19 mouse cellular contexts compared by ENCODE assay signal in the genomic region with DNA sequence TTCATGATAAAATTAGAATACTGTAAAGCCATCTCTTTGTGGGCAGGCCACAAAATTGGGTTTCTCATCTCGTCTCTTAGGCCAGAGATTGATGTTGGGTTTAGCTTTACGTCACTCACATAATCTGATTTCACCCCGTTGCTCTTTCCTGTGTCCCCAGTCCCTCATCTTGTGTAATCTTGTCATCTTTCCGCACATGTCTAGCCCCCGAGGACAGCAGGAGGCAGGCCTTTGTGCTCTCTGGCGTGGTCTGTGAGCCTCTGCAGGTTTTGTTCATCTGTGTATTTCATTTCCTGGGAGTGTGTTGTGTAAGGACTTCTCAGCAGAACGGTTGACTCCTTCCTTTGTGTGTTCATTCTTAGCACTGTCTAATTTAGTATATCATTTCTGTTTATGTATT.
"Had no signal": no experiment of that assay in that cellular context is flagged by ENCODE, and none has a peak within 500 bp of the region (broad histone marks: within the 10 kb centered on the region; RNA-seq: fewer than 3 reads in every experiment).

No protein-coding gene starts in this region.

- DNase-seq: lung, adult 18-20 months; lung, embryonic 14.5 days; lung, postnatal 10 days; lung, postnatal 4 days; midbrain, embryonic 14.5 days; retina, postnatal 1 day; right cerebral cortex, adult 18-20 months; right cerebral cortex, postnatal 14 days; thymus, adult 2 months; thymus, postnatal 25 days; thymus, postnatal 4 days had no signal

- ATAC-seq: liver, embryonic 12.5 days; midbrain, embryonic 16.5 days had no signal

- H3K27me3 ChIP-seq: liver, embryonic 12.5 days; neural tube, embryonic 12.5 days; stomach, embryonic 15.5 days had no signal

- H3K27ac ChIP-seq: liver, embryonic 12.5 days; liver, embryonic 14.5 days; neural tube, embryonic 12.5 days; stomach, embryonic 15.5 days; stomach, postnatal 0 days had no signal

- H3K9me3 ChIP-seq: liver, embryonic 12.5 days; neural tube, embryonic 12.5 days; stomach, embryonic 15.5 days had no signal

- H3K4me3 ChIP-seq: liver, embryonic 12.5 days; myocyte; neural tube, embryonic 12.5 days; stomach, embryonic 15.5 days had no signal

- H3K4me2 ChIP-seq: liver, embryonic 12.5 days; lung, embryonic 14.5 days; midbrain, embryonic 11.5 days; neural tube, embryonic 12.5 days; stomach, embryonic 15.5 days had no signal

- H3K9ac ChIP-seq: liver, embryonic 12.5 days; liver, embryonic 14.5 days; lung, embryonic 14.5 days; neural tube, embryonic 12.5 days; stomach, embryonic 15.5 days had no signal

- H3K4me1 ChIP-seq: liver, embryonic 12.5 days; neural tube, embryonic 12.5 days; stomach, embryonic 15.5 days had no signal
